Mouse (Mus musculus) embryonic facial prominence, embryonic 13.5 days (tissue): ENCODE measurements around the gene F11. TPM values are rescaled to one million over a fixed set of nuclear protein-coding genes. Genes with fewer than 3 reads are reported as not detected.
A peak's percentile ranks its signal among the peaks of the same experiment; 100 is the strongest.

Source experiments
- ATAC-seq: fragments of 200-750 bp; cut with Nextera tagmentation; 2 replicates; pipeline ENCODE4 v1.8.0; 2017; ENCODE audit warnings: low read depth; ENCODE audit not compliant: insufficient number of reproducible peaks, insufficient read depth, low FRiP score, low TSS enrichment
- H3K27ac ChIP-seq: fragments of 300-500 bp; sonication (generic); 2 replicates; pipeline ENCODE4 v1.5.1; 2015; ENCODE audit warnings: moderate library complexity, mild to moderate bottlenecking, inconsistent platforms
- H3K27me3 ChIP-seq: fragments of 300-500 bp; sonication (generic); 2 replicates; pipeline ENCODE4 v1.6.1; 2015; ENCODE audit warnings: mild to moderate bottlenecking, inconsistent platforms
- H3K36me3 ChIP-seq: fragments of 300-500 bp; sonication (generic); 2 replicates; pipeline ENCODE4 v1.6.1; 2015; ENCODE audit warnings: mild to moderate bottlenecking, inconsistent platforms
- H3K4me1 ChIP-seq: fragments of 300-500 bp; sonication (generic); 2 replicates; pipeline ENCODE4 v1.6.1; 2015; ENCODE audit warnings: inconsistent platforms
- H3K4me2 ChIP-seq: fragments of 300-500 bp; sonication (generic); 2 replicates; pipeline ENCODE4 v1.6.1; 2015; ENCODE audit warnings: moderate library complexity, mild to moderate bottlenecking, inconsistent platforms
- H3K4me3 ChIP-seq: fragments of 300-500 bp; sonication (generic); 2 replicates; pipeline ENCODE4 v1.5.1; 2015; ENCODE audit warnings: mild to moderate bottlenecking, inconsistent platforms
- H3K9ac ChIP-seq: fragments of 300-500 bp; sonication (generic); 2 replicates; pipeline ENCODE4 v1.6.1; 2015; ENCODE audit warnings: mild to moderate bottlenecking, inconsistent platforms
- H3K9me3 ChIP-seq: fragments of 300-500 bp; sonication (generic); 2 replicates; pipeline ENCODE4 v1.6.1; 2016; ENCODE audit warnings: inconsistent platforms
- WGBS: fragments of 180-500 bp; shearing (Covaris S2); methylation state at CpG from one replicate; pipeline ENCODE4 v1.1.7; 2015; ENCODE audit warnings: mixed read lengths; 5-methylcytosine and 5-hydroxymethylcytosine counted together
- polyA plus RNA-seq: library from polyadenylated mRNA; unstranded; fragments of >200 nt; fragmentation: Nextera tagmentation; extraction: Ambion mirVana; gene quantifications from 2 replicates; pipeline ENCODE4 v1.2.1, GENCODE M21; 2015

The F11 gene
- polyA plus RNA-seq, 1 experiment from 2014 or later, result not detected

DNA sequence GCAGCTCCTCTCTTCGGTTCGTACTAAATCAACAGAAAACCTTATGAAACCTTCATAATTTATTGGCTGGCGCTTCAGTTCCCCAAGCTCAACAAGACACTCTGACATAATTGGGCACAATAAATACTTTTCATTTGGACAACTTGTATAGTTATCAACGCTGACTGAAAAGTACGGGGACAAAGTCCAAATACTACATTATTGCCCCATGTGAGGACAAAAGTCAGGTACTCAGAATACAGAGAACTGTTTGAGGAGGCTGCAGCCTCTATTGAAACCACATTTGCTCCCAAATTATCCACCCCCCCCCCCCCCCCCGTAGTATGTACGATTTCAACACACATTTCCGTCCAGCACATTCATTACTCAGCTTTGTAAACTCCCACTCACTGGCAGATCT lies 22.5 kb downstream of the F11 start:
- ATAC-seq, result no peak
- H3K4me3 ChIP-seq, result no peak overlapping the region
- no peaks in the 10 kb centered on the region for H3K9me3 ChIP-seq
- no peak overlapping the region for H3K27ac ChIP-seq
- H3K9ac ChIP-seq, result no peak overlapping the region
- H3K4me1 ChIP-seq, result peaks cover 4% of the 10 kb centered on the region; the same call in 1 of the 2 replicates
- H3K27me3 ChIP-seq, result no peaks in the 10 kb centered on the region
- H3K4me2 ChIP-seq, result no peak overlapping the region
- no peaks in the 10 kb centered on the region for H3K36me3 ChIP-seq
- WGBS, result 71% methylated on average over 8 of the region's 8 CpGs

DNA sequence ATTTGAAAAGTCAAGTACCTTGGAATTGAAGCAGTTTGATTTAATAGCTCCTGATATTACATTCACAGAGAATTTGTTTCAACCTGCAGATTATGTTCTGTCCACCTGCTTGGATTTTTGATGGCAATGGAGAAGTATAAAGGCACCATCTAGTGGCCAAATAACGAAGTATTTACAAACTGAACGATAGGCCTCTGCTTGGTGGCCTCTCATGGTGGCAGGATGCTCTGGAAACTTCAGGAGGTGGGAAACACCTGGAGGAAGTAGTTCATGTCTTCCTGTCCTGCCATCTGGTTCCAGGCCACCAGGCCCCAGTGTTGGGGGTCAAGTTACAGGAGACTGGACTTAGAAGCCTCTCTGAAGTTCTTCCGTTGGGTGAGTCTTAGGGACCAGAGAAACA lies 23.5 kb downstream of the F11 start:
- Histone ChIP-seq H3K4me3 (no peak overlapping the region), H3K4me1 (peaks cover 4% of the 10 kb centered on the region; the same call in 1 of the 2 replicates), H3K9ac (no peak overlapping the region), H3K36me3 (no peaks in the 10 kb centered on the region), H3K27me3 (no peaks in the 10 kb centered on the region), H3K4me2 (no peak overlapping the region), H3K27ac (no peak overlapping the region), H3K9me3 (no peaks in the 10 kb centered on the region)
- WGBS, result 26% methylated on average over 3 of the region's 3 CpGs
- no peak for ATAC-seq

DNA sequence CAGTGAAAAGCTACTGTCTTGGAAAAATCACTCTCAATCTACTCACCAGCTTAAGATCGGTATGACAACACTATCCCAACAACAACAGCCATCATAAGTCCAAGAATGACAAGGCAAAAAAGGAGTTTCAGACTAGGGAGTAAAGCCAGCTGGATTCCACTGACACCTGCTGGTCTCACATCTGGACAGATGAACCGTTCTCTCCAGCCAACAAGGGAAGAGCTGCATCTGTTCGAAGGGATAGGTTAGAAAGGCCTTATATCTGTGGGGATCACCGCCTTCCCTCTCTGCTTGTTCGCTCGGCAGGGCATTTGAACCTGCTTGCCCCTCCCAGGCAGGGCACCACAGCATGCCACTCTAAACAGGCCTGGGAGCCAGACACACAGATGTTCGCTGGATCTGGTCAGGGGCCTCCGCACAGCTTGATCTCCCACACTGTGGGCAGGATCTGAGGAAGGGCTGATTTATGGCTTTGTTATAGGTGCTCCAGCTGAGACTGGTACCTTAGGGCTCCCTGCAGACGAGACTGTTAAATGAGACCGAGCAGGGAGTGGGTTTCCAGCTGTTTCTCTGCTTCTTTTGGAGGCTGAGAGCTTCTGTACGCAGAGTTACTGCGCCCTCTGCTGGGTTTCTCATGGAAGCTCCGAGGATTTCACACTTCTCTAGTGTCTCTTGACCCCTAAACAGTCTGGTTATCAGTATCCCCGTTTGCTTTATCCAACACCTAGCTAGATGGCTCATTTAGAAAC lies 25.5 kb downstream of the F11 start:
- Histone ChIP-seq H3K27ac (no peak overlapping the region), H3K4me1 (peaks cover 4% of the 10 kb centered on the region; the same call in 1 of the 2 replicates), H3K27me3 (no peaks in the 10 kb centered on the region), H3K4me3 (no peak overlapping the region), H3K4me2 (peak overlapping the region; percentile 50), H3K9me3 (no peaks in the 10 kb centered on the region), H3K36me3 (no peaks in the 10 kb centered on the region), H3K9ac (0 out of 2 replicates have a peak overlapping the region, but pooled peaks have one; percentile 21)
- peak; percentile 39; the same call in 1 of the 2 replicates for ATAC-seq
- WGBS, result 19% methylated on average over 14 of the region's 14 CpGs

DNA sequence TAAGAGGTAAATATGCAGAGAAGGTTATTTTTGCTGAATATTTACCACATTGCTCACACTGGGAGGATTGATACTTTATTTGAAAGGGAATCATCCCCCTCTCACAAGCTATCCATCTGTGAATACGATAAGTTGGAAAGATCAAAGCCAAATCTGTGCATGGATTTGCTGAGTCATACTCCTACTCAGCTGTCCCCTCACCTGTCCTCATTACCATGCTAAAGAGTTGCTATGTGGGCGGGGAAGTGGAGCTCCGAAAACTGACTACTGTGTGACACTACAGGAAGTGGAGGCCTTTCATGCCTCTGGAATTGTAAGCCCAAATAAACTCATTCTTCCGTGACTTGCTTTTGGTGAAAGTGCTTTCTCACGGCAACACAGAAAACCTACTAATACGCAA lies 26.6 kb downstream of the F11 start:
- Histone ChIP-seq H3K4me2 (no peak overlapping the region), H3K9me3 (no peaks in the 10 kb centered on the region), H3K4me1 (peaks cover 4% of the 10 kb centered on the region; the same call in 1 of the 2 replicates), H3K27ac (no peak overlapping the region), H3K36me3 (no peaks in the 10 kb centered on the region), H3K9ac (no peak overlapping the region), H3K4me3 (no peak overlapping the region), H3K27me3 (no peaks in the 10 kb centered on the region)
- no peak for ATAC-seq
- 80% methylated on average over 6 of the region's 6 CpGs for WGBS

DNA sequence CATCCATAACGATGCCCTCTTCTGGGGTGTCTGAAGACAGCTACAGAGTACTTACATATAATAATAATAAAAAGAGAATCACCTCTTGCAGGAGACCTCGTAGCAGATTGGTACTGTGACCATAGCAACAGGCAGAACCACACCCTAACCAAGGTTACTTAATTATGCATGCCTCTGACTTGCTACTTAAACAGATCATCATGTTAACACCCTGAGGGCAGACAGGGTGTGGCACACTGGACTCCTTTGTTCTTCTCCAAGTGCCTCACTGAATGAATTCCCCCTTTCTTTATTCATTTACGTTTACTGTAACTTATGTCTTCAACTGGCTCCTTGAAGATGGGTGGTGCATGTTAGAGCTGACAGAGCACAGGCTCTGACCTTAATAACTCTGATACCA lies 28.6 kb downstream of the F11 start:
- H3K4me1 ChIP-seq, result peaks cover 4% of the 10 kb centered on the region; the same call in 1 of the 2 replicates
- no peak overlapping the region for H3K4me2 ChIP-seq
- no peaks in the 10 kb centered on the region for H3K36me3 ChIP-seq
- H3K4me3 ChIP-seq, result no peak overlapping the region
- no peaks in the 10 kb centered on the region for H3K27me3 ChIP-seq
- no peak overlapping the region for H3K27ac ChIP-seq
- 52% methylated on average over 3 of the region's 3 CpGs for WGBS
- no peak overlapping the region for H3K9ac ChIP-seq
- ATAC-seq, result no peak
- H3K9me3 ChIP-seq, result no peaks in the 10 kb centered on the region

DNA sequence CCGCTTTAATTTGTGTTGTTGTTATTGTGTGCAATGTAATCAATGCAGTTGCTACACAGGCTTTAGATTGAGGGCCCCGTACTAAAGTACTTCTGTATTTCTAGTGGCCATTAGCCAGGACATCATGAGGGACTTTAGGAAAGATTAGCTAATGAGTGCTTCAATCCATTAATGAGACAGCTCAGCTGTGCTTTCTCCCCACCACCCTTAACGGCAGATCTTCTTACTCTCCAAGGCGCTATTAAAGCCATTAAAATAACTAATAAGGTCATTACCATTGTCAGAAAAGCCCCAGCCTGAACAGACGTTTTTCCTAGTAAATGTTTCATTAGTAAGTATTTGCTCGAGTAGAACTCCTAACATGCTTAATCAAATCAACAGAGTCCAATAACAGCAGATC lies 59.4 kb downstream of the F11 start:
- Histone ChIP-seq H3K4me1 (no peaks in the 10 kb centered on the region), H3K9ac (no peak overlapping the region), H3K4me2 (no peak overlapping the region), H3K4me3 (no peak overlapping the region), H3K27me3 (no peaks in the 10 kb centered on the region), H3K27ac (no peak overlapping the region), H3K36me3 (no peaks in the 10 kb centered on the region), H3K9me3 (no peaks in the 10 kb centered on the region)
- no peak for ATAC-seq
- WGBS, result 65% methylated on average over 6 of the region's 6 CpGs

DNA sequence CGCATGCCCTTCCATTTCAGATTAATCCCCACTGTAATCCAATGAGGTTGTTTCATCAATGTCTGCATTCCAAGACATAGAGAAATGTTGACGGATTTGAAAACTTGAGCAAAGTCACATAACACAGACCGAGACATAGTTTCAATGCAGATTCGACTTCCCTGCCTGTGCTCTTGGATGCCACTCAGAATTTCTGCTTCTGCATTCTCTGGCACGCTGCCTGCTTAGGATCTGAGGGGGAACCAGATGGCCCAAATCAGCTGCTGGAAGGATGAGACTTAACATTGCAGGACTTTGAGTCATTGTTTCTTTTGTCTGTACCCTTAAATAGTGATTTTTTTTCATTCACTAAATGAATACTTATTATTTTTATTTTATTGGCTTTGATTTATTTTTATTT lies 60.2 kb downstream of the F11 start:
- Histone ChIP-seq H3K4me2 (no peak overlapping the region), H3K4me1 (no peaks in the 10 kb centered on the region), H3K36me3 (no peaks in the 10 kb centered on the region), H3K9me3 (no peaks in the 10 kb centered on the region), H3K27ac (no peak overlapping the region), H3K4me3 (no peak overlapping the region), H3K27me3 (no peaks in the 10 kb centered on the region), H3K9ac (no peak overlapping the region)
- no peak for ATAC-seq
- 52% methylated on average over 5 of the region's 5 CpGs for WGBS

DNA sequence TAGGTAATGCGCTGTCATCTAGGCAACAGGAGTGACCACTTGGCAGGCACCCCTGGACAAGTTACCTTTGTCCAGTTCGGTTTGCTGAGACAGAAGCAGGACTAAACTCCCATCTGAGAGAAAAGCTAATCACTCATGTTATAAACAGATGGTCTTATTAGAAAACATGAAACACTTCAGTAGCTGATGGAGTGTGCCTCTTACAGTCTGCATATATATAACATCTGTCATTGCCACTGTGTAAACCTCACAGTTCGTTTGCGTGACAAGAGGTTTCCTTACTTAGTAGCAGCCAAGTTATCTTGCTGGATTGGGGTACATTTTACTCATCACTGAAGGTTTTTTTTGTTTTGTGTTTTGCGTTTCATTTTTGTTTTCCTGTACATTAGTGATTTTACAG lies 64.5 kb downstream of the F11 start:
- WGBS, result 85% methylated on average over 5 of the region's 5 CpGs
- ATAC-seq, result no peak

DNA sequence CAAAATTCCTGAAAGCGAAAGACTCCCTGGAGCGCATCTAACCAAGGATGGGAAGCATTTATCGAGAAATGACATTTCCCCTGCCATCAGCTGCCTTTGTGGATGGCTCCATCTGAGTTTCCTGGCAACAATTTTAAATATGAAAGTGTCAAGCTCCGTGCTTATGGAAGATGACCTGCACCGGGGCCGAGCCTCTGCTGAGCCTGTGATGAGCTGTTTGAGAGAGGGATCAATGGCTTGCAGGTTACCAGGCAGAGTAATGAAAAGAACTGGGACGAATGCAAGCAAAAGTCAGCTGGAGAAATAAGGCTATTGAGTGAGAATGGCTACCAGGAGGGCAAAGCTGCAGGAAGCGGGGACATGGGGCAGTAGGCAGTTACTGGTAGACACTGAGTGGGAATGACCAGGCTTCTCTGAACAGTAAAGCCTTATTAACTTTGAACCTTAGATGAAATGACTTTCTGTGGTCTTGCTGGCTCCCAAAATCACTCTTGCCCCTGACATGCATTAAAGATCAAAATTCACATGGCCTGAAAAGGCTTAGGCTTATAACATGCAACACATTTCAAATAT lies 65.8 kb downstream of the F11 start:
- Histone ChIP-seq H3K27me3 (no peaks in the 10 kb centered on the region), H3K9ac (no peak overlapping the region), H3K4me2 (no peak overlapping the region), H3K27ac (no peak overlapping the region), H3K4me3 (no peak overlapping the region), H3K4me1 (no peaks in the 10 kb centered on the region), H3K9me3 (no peaks in the 10 kb centered on the region), H3K36me3 (no peaks in the 10 kb centered on the region)
- no peak for ATAC-seq
- WGBS, result 79% methylated on average over 8 of the region's 8 CpGs

More for the DNA sequence above, 64.5 kb downstream of the F11 start:
- H3K9ac ChIP-seq, result no peak overlapping the region
- H3K36me3 ChIP-seq, result no peaks in the 10 kb centered on the region
- H3K4me2 ChIP-seq, result no peak overlapping the region
- H3K4me3 ChIP-seq, result no peak overlapping the region
- H3K9me3 ChIP-seq, result no peaks in the 10 kb centered on the region
- H3K27ac ChIP-seq, result no peak overlapping the region
- no peaks in the 10 kb centered on the region for H3K4me1 ChIP-seq
- H3K27me3 ChIP-seq, result no peaks in the 10 kb centered on the region

Other genes with a start within 250 kb of the F11 start
- not detected in 2 replicates for gene Mtnr1a, start 192.9 kb downstream of the F11 start, polyA plus RNA-seq
- 0.04 and 0.23 TPM in 2 replicates for gene Klkb1, start 32.8 kb upstream of the F11 start, polyA plus RNA-seq
- gene Gm45753, start 46.4 kb upstream of the F11 start, polyA plus RNA-seq, result 0.10 TPM in 1 of 2 replicates, not detected in the other
- gene Cyp4v3, start 71.2 kb upstream of the F11 start, polyA plus RNA-seq, result 1.7 and 2.2 TPM in 2 replicates
- 7.5 and 8.3 TPM in 2 replicates for gene Fam149a, start 120.3 kb upstream of the F11 start, polyA plus RNA-seq
- gene Tlr3, start 149.0 kb upstream of the F11 start, polyA plus RNA-seq, result 1.4 and 1.6 TPM in 2 replicates
- gene Sorbs2, start 245.8 kb upstream of the F11 start, polyA plus RNA-seq, result 24.5 and 34.9 TPM in 2 replicates